Mouse (Mus musculus) liver, embryonic 16.5 days (tissue): ENCODE measurements around the gene Fmn2. TPM values are rescaled to one million over a fixed set of nuclear protein-coding genes. Genes with fewer than 3 reads are reported as not detected.

Experiments used
- ATAC-seq: fragments of 200-750 bp; cut with Nextera tagmentation; 2 replicates; pipeline ENCODE4 v1.8.0; 2017; ENCODE audit warnings: low read depth, mild to moderate bottlenecking, moderate number of reproducible peaks, moderate library complexity
- H3K27ac ChIP-seq: fragments of 300-500 bp; sonication (generic); 2 replicates; pipeline ENCODE4 v1.5.1; 2014; ENCODE audit warnings: mild to moderate bottlenecking, low read length
- H3K27me3 ChIP-seq: fragments of 300-500 bp; sonication (generic); 2 replicates; pipeline ENCODE4 v1.6.1; 2014; ENCODE audit warnings: low read depth, low read length, mixed read lengths; ENCODE audit not compliant: control insufficient read depth, insufficient read depth
- H3K36me3 ChIP-seq: fragments of 300-500 bp; sonication (generic); 2 replicates; pipeline ENCODE4 v1.6.1; 2014; ENCODE audit warnings: mild to moderate bottlenecking; ENCODE audit not compliant: control insufficient read depth, insufficient read depth
- H3K4me1 ChIP-seq: fragments of 300-500 bp; sonication (generic); 2 replicates; pipeline ENCODE4 v1.6.1; 2014; ENCODE audit warnings: low read depth, low read length, mixed read lengths; ENCODE audit not compliant: control insufficient read depth
- H3K4me2 ChIP-seq: fragments of 300-500 bp; sonication (generic); 2 replicates; pipeline ENCODE4 v1.6.1; 2014; ENCODE audit warnings: low read depth, low read length, mixed read lengths
- H3K4me3 ChIP-seq: fragments of 300-500 bp; sonication (generic); 2 replicates; pipeline ENCODE4 v1.5.1; 2014; ENCODE audit warnings: low read depth, mild to moderate bottlenecking, low read length
- H3K9ac ChIP-seq: fragments of 300-500 bp; sonication (generic); 2 replicates; pipeline ENCODE4 v1.6.1; 2014; ENCODE audit warnings: low read depth, low read length
- H3K9me3 ChIP-seq: fragments of 300-500 bp; sonication (generic); replicated peaks from 2 replicates; pipeline ENCODE4 v1.6.1; 2016; ENCODE audit warnings: low read length; ENCODE audit not compliant: control insufficient read depth
- whole genome bisulfite sequencing: fragments of 180-500 bp; shearing (Covaris S2); extraction: QIAGEN DNeasy Blood & Tissue Kit; methylation state at CpG from one replicate; pipeline ENCODE4 v1.1.7; 2014; ENCODE audit not compliant: insufficient replicate concordance; 5-methylcytosine and 5-hydroxymethylcytosine counted together
- polyA plus RNA-seq: library from polyadenylated mRNA; unstranded; fragments of >200 nt; fragmentation: Nextera tagmentation; extraction: Ambion mirVana; gene quantifications from 2 replicates; pipeline ENCODE4 v1.2.1, GENCODE M21; 2015

Fmn2 gene
- polyA plus RNA-seq, 1 experiment from 2014 or later = 0.04 TPM

DNA sequence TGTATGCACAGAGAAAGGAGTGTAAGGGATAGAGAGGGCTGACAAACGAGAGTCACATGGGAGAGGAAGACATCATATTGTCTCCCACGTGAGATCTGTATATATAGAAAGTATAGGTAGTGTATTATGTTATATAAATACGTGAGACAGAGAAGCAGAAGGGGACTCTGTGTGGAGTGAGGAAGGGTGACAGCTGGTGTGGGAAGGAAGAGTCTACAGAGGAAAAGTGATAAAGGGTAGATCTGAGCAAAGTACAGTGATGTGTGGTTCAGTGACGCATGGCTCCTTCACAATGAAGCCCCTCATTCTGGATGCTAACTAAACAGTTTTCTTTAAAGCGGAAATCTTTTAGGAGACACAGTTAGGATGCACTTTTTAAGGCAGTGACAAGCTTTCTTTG, 46.7 kb downstream of the Fmn2 start:
- H3K4me2 ChIP-seq = no peak overlapping the region
- ATAC-seq = no peak
- H3K9me3 ChIP-seq = no peaks in the 10 kb centered on the region
- H3K36me3 ChIP-seq = no peaks in the 10 kb centered on the region
- H3K4me1 ChIP-seq = no peaks in the 10 kb centered on the region
- H3K4me3 ChIP-seq = no peak overlapping the region
- 55% methylated on average over 5 of the region's 5 CpGs for WGBS
- no peak overlapping the region for H3K9ac ChIP-seq
- H3K27ac ChIP-seq = no peak overlapping the region
- no peaks in the 10 kb centered on the region for H3K27me3 ChIP-seq

DNA sequence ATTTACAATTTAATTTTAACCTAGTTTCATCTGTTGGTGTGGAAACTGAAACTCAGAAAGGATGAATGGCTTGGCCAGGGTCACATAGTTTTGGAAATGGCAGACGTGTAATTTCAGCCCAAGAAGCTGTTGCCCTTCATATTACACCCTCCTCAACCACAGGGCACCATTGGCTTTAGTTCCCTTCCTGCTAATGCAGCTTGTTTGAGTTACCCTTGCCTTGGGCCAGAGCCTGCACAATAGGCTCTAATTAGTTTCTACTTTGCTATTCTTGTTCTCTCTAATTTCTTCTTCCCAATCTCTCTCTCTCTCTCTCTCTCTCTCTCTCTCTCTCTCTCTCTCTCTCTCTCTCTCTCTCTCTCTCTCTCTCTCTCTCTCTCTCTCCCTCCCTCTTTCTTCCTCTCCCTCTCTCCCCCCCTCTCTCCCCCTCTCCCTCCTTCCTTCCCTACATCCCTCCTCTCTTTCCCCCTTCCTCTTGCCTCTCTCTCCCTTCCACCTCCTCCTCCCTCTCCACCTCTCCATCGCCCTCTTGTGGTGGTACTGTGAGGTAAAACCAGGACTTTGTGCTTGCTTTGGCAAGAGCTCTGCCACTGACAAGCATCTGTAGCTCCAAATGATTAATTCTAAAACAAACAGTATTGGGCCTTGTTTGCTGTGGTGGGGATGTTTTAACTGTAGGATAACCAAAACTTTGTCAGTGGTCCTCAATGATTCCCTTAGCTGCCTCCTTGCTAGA, 51.8 kb downstream of the Fmn2 start:
- Histone ChIP-seq H3K4me3 (no peak overlapping the region), H3K9ac (no peak overlapping the region), H3K4me1 (no peaks in the 10 kb centered on the region), H3K27ac (no peak overlapping the region), H3K4me2 (no peak overlapping the region), H3K27me3 (no peaks in the 10 kb centered on the region), H3K9me3 (no peaks in the 10 kb centered on the region), H3K36me3 (no peaks in the 10 kb centered on the region)
- WGBS = 31% methylated on average over 2 of the region's 2 CpGs
- no peak for ATAC-seq

DNA sequence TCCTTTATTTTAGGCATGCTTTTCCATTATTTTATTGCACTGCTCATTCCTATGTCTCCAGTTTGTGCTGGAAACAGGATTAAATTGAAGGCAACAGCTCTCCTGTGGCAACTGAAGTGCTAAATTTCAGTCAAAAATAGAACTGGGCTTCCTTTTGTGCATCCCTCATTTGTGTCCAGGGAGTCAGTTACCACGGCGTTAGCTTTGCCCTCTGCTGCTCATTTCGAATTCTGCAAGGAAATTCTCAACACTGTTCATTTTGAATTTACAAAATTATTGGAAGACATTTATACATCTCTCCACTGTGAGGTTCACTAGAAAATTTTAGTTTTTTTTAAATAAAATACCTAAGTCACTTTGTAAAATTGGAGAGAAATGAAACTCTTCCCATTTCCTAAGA, 53.8 kb downstream of the Fmn2 start:
- 74% methylated on average over 3 of the region's 3 CpGs for WGBS
- ATAC-seq = no peak

DNA sequence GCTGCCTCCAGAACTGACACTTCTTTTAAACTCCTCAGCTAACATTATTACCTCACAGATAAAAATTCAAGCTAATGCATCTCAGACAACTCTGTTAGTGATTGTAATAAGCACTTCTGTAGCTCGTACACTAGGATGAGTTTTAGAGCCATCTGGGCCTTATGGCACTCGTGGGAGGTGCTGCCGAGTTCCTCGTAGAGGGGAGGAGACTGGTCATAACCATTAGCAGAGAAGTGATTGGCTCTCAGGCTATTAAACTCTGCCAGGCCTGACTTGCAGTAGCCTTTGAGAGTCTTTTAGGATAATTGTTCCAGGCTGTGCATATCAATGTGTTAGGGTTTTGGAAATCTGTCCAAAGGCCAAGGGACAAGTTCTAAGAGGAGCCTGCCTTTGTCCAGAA, 55.6 kb downstream of the Fmn2 start:
- WGBS = 65% methylated on average over 4 of the region's 4 CpGs
- H3K9me3 ChIP-seq = no peaks in the 10 kb centered on the region
- H3K4me3 ChIP-seq = no peak overlapping the region
- H3K36me3 ChIP-seq = no peaks in the 10 kb centered on the region
- no peak overlapping the region for H3K27ac ChIP-seq
- no peak overlapping the region for H3K4me2 ChIP-seq
- ATAC-seq = no peak
- H3K4me1 ChIP-seq = no peaks in the 10 kb centered on the region
- no peak overlapping the region for H3K9ac ChIP-seq
- no peaks in the 10 kb centered on the region for H3K27me3 ChIP-seq

More for the DNA sequence above, 53.8 kb downstream of the Fmn2 start:
- Histone ChIP-seq H3K4me3 (no peak overlapping the region), H3K27ac (no peak overlapping the region), H3K4me2 (no peak overlapping the region), H3K4me1 (no peaks in the 10 kb centered on the region), H3K27me3 (no peaks in the 10 kb centered on the region), H3K36me3 (no peaks in the 10 kb centered on the region), H3K9ac (no peak overlapping the region), H3K9me3 (no peaks in the 10 kb centered on the region)

DNA sequence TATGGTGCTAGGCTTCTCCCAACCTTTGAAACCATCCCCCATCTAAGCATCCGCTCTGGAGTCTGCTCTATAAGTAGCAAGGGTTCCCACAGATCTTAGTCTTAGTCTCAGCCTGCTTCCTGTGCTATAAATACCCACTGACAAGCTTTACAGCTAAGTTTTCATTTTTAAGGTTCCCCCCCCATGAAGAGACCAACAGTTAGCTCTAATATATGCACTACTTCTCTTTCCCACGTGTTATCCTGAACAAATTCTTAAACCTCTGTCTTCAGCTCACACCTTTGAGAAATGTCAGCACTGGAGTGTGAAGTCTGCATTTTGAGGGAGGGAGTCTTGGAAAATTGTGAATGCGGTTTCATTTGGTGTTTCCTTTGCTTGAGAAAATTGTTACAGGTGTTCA, 56.2 kb downstream of the Fmn2 start:
- Histone ChIP-seq H3K27ac (no peak overlapping the region), H3K4me1 (no peaks in the 10 kb centered on the region), H3K36me3 (no peaks in the 10 kb centered on the region), H3K9ac (no peak overlapping the region), H3K27me3 (no peaks in the 10 kb centered on the region), H3K9me3 (no peaks in the 10 kb centered on the region), H3K4me2 (no peak overlapping the region), H3K4me3 (no peak overlapping the region)
- WGBS = 42% methylated on average over 3 of the region's 3 CpGs
- no peak for ATAC-seq

DNA sequence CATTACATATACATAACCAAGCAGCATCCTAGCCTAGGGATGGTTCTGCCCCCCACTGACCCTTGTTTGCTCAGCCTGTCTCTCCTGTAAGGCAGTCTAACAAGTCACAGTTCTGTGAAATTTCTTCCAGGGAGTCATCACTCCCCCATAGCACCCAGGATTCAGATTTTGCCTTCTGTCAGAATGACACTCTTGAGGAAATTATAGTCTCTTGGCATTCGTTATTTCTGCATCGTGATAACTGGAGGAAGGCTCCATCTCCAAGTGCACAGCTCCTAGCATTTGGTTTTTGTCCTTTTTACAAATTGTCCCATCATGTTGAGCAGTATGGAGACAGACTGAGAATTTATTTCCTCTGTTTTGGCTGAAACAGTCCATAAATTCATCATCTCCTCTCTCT, 56.9 kb downstream of the Fmn2 start:
- Histone ChIP-seq H3K27me3 (no peaks in the 10 kb centered on the region), H3K4me1 (no peaks in the 10 kb centered on the region), H3K9me3 (no peaks in the 10 kb centered on the region), H3K9ac (no peak overlapping the region), H3K27ac (no peak overlapping the region), H3K36me3 (no peaks in the 10 kb centered on the region), H3K4me3 (no peak overlapping the region), H3K4me2 (no peak overlapping the region)
- no peak for ATAC-seq
- 64% methylated on average over 2 of the region's 2 CpGs for WGBS

DNA sequence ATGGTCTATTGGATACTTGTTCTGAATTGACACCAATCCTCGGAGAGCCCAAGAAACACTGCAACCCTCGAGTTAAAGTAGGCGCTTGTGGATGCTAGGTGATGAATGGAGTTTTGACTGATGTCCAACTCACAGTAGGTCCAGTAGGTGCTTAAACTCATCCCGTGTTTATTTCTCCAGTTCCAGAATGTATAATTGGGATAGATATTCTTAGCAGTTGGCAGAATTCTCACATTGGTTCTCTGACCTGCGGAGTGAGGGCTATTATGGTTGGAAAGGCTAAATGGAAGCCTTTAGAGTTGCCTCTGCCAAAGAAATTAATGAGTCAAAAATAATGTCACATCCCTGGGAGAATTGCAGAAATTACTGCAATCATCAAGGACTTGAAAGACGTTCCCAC, 62.9 kb downstream of the Fmn2 start:
- Histone ChIP-seq H3K4me1 (no peaks in the 10 kb centered on the region; the same call in 1 of the 2 replicates), H3K9me3 (no peaks in the 10 kb centered on the region), H3K4me2 (no peak overlapping the region), H3K4me3 (no peak overlapping the region), H3K27me3 (no peaks in the 10 kb centered on the region), H3K9ac (no peak overlapping the region), H3K36me3 (no peaks in the 10 kb centered on the region), H3K27ac (no peak overlapping the region)
- ATAC-seq = no peak
- WGBS = 65% methylated on average over 6 of the region's 6 CpGs

DNA sequence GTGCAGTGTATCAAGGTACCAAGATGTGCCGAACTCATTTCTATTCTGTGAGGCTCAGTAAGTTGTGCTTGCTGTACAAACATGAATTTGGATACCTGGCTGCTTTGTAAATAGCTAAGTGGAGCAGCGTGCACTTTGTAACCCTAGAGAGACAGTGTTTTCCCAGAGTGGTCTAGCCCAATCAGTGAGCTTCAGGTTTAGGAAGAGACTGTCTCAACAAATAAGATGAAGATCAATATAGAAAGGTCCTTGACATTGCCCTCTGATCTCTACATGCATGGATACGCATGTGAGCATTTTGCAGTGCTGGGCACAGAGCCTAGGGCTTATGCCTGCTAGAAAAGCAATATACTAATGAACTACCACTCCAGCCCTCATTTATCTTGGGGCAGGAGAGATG, 67.0 kb downstream of the Fmn2 start:
- ATAC-seq = peak; percentile 74
- WGBS = 59% methylated on average over 3 of the region's 3 CpGs

DNA sequence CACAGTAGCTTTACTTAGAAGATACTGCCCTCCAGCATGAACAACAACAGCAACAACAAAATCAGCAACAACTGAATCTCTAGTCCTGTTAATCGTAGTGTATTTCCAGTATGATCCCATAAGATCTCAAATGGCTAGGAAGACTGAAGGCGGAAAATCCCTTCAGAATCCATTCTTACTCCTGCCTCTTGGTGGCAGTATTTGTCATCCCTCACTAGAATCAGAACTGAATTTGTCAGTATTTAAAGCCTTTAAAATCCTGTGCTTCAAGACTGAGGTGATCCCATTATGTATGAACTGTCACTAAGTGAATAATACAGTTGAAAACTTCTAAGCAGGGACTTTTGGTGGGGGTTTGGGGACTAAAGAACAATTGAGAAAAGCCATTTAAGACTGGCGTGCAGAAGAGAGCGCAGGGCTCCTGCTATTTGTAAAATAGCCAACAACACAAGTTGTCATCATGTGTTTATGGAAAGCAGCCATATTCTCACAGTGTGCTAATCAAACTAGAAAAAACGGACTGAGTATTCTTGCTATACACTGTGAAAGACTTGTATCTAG, 90.9 kb downstream of the Fmn2 start:
- WGBS = 46% methylated on average over 5 of the region's 5 CpGs
- H3K4me3 ChIP-seq = no peak overlapping the region
- no peak overlapping the region for H3K9ac ChIP-seq
- H3K4me1 ChIP-seq = no peaks in the 10 kb centered on the region
- no peaks in the 10 kb centered on the region for H3K9me3 ChIP-seq
- no peaks in the 10 kb centered on the region for H3K27me3 ChIP-seq
- H3K36me3 ChIP-seq = no peaks in the 10 kb centered on the region
- H3K27ac ChIP-seq = no peak overlapping the region
- ATAC-seq = no peak
- H3K4me2 ChIP-seq = no peak overlapping the region

More for the DNA sequence above, 67.0 kb downstream of the Fmn2 start:
- no peaks in the 10 kb centered on the region for H3K36me3 ChIP-seq
- no peaks in the 10 kb centered on the region for H3K27me3 ChIP-seq
- H3K4me1 ChIP-seq = no peaks in the 10 kb centered on the region; the same call in 1 of the 2 replicates
- H3K9me3 ChIP-seq = no peaks in the 10 kb centered on the region
- H3K9ac ChIP-seq = no peak overlapping the region
- H3K27ac ChIP-seq = no peak overlapping the region
- no peak overlapping the region for H3K4me2 ChIP-seq
- H3K4me3 ChIP-seq = no peak overlapping the region
